Mouse (Mus musculus): ENCODE data around the gene Pafah1b3.

The Pafah1b3 gene

DNA sequence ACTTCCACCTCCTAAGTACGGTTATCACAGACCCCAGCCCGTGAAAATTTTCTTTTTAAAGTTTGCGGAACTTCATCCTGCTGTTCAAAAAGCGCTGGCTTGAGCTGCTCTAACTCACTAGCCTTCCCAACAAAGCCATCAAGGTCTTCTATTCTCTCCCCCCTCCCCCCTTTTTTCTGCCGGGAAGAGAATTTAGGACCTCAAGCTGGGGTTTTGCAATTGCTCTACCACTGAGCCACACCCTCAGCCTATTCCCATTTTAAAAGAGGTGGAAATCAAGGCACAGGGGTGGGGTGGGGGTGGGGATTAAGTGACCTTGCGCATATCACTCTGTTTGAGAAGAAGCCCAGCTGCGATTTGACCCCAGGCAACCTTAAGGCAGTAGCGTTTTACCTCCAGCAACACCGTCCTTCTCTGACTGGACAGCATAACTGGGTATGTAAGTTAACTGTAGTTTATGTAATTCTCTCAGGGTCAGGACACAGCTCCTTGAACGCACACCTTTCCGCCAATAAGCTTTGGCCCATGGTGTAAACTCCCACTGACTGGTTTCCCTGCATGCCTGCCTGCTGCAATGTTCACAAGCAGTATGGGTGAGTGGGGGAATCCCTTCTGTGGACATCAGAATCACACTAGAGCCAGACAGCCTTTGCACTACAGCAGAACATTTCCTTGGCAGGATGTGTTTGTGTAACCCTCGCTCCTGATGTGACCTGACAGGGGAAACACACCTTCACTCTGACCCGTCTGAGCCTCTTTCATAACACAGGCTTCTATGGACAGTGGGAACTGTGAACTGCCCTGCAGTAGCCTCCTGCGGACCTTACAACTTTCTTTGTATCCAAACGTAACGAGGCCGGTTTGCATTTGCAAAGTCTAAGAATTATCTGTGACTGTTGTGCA lies 33.6 kb downstream of the Pafah1b3 start:
- no peaks in the 10 kb centered on the region for H3K9me3 ChIP-seq (ENCODE audit: low read length)
- H3K36me3 ChIP-seq (ENCODE audit: insufficient read depth, low read length) = no peaks in the 10 kb centered on the region
- peak overlapping the region; percentile 48 for H3K4me3 ChIP-seq (replicated peaks; ENCODE audit: low read length)
- no peaks in the 10 kb centered on the region for H3K27me3 ChIP-seq (ENCODE audit: insufficient read depth, low read length)
- TF ChIP-seq CTCF (conservative IDR thresholded peaks at IDR 0.05; ENCODE audit: low read length) (no peak), NANOG (IDR thresholded peaks at IDR 0.05; ENCODE audit: borderline replicate concordance, low read length) (peak; percentile 68; the same call in 1 of the 2 replicates), POU5F1 (IDR thresholded peaks at IDR 0.05; ENCODE audit: borderline replicate concordance, low read length) (no peak)
- peaks cover 61% of the 10 kb centered on the region for H3K4me1 ChIP-seq (replicated peaks; ENCODE audit: low read depth, low read length)

DNA sequence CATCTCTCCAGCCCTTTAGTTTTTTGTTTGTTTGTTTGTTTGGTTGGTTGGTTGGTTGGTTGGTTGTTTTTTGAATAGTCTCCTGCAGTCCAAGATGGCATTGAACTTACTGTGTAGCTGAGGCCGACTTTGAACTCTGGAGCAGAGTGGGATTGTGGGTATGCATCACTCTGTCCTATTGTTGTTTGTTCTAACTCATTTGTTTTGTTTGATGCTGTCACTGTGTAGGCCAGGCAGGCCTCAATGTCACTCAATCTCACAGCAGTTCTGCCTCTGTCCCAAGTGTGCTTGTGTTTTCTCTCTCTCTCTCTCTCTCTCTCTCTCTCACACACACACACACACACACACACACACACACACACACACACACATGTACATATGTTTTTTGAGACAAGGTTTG lies 35.9 kb downstream of the Pafah1b3 start:
- peaks cover 49% of the 10 kb centered on the region for H3K4me1 ChIP-seq (replicated peaks; ENCODE audit: low read depth, low read length)
- H3K9me3 ChIP-seq (ENCODE audit: low read length) = no peaks in the 10 kb centered on the region
- no peak for TF ChIP-seq POU5F1 (IDR thresholded peaks at IDR 0.05; ENCODE audit: borderline replicate concordance, low read length)
- TF ChIP-seq NANOG (IDR thresholded peaks at IDR 0.05; ENCODE audit: borderline replicate concordance, low read length) = no peak
- TF ChIP-seq CTCF (conservative IDR thresholded peaks at IDR 0.05; ENCODE audit: low read length) = no peak
- H3K36me3 ChIP-seq (ENCODE audit: insufficient read depth, low read length) = no peaks in the 10 kb centered on the region
- no peak overlapping the region for H3K4me3 ChIP-seq (replicated peaks; ENCODE audit: low read length)
- no peaks in the 10 kb centered on the region for H3K27me3 ChIP-seq (ENCODE audit: insufficient read depth, low read length)

DNA sequence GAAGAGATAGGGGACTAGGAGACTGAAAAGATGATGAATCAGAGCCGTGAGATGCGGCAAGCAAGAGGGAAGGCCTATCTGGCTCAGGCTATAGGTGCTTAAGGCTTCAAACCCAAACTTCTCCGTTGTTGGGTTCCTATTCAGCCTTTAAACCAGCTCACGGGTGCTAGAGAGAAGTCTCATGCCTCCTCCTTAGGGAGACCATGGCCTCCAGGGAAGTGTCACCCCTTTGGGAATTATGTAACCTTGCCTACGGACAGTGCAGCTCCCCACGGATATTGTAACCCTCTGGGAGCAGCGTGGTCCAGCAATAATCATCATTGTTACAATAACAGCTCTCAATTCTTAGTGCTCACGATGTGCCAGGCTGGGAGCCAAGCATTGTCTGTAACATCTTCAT lies 46.0 kb downstream of the Pafah1b3 start:
- H3K4me3 ChIP-seq (replicated peaks; ENCODE audit: low read length) = peak overlapping the region; percentile 98
- peaks cover 55% of the 10 kb centered on the region for H3K4me1 ChIP-seq (replicated peaks; ENCODE audit: low read depth, low read length)
- peaks cover 18% of the 10 kb centered on the region for H3K36me3 ChIP-seq (ENCODE audit: insufficient read depth, low read length)
- no peak for TF ChIP-seq NANOG (IDR thresholded peaks at IDR 0.05; ENCODE audit: borderline replicate concordance, low read length)
- TF ChIP-seq POU5F1 (IDR thresholded peaks at IDR 0.05; ENCODE audit: borderline replicate concordance, low read length) = no peak
- no peak for TF ChIP-seq CTCF (conservative IDR thresholded peaks at IDR 0.05; ENCODE audit: low read length)
- no peaks in the 10 kb centered on the region for H3K27me3 ChIP-seq (ENCODE audit: insufficient read depth, low read length)
- H3K9me3 ChIP-seq (ENCODE audit: low read length) = no peaks in the 10 kb centered on the region

DNA sequence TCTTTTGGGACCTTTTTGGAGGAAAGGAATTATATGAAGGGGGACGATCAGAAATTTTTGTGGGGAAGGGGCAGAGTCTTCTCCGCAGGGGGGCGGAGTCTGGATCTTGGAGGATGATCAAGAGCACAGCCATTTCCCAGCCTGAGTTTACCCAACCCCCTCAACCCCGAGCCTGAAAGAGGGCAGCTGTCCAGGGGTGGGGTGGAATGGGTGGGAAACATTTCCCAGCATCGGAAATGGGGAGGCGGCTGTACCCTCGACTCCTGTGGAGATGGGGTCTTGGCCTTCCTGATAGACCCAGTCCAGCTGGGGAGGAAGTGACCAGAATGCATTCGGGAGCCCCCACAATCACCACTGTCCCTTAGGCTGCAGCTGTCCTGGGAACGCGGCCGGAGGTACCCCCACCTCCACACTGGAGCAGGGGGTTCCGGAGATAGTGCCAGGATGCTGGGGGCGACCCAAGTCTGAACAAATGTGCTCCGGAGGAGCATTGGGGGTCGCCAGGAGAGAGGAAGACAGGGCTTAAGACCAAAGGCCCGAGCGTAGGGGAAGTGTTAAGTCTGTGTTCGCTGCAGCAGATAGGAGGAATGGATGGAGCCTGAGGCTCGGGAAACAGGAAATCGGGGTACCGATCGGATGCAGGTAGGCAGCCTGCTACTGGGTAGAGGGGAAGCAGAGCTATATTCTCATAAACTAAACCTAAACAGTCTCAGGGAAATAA lies 46.6 kb downstream of the Pafah1b3 start:
- Histone ChIP-seq H3K36me3 (ENCODE audit: insufficient read depth, low read length) (peaks cover 24% of the 10 kb centered on the region), H3K27me3 (ENCODE audit: insufficient read depth, low read length) (no peaks in the 10 kb centered on the region), H3K9me3 (ENCODE audit: low read length) (no peaks in the 10 kb centered on the region), H3K4me3 (replicated peaks; ENCODE audit: low read length) (peak overlapping the region; percentile 98), H3K4me1 (replicated peaks; ENCODE audit: low read depth, low read length) (peaks cover 61% of the 10 kb centered on the region)
- TF ChIP-seq NANOG (IDR thresholded peaks at IDR 0.05; ENCODE audit: borderline replicate concordance, low read length) (no peak), POU5F1 (IDR thresholded peaks at IDR 0.05; ENCODE audit: borderline replicate concordance, low read length) (no peak), CTCF (conservative IDR thresholded peaks at IDR 0.05; ENCODE audit: low read length) (no peak)

DNA sequence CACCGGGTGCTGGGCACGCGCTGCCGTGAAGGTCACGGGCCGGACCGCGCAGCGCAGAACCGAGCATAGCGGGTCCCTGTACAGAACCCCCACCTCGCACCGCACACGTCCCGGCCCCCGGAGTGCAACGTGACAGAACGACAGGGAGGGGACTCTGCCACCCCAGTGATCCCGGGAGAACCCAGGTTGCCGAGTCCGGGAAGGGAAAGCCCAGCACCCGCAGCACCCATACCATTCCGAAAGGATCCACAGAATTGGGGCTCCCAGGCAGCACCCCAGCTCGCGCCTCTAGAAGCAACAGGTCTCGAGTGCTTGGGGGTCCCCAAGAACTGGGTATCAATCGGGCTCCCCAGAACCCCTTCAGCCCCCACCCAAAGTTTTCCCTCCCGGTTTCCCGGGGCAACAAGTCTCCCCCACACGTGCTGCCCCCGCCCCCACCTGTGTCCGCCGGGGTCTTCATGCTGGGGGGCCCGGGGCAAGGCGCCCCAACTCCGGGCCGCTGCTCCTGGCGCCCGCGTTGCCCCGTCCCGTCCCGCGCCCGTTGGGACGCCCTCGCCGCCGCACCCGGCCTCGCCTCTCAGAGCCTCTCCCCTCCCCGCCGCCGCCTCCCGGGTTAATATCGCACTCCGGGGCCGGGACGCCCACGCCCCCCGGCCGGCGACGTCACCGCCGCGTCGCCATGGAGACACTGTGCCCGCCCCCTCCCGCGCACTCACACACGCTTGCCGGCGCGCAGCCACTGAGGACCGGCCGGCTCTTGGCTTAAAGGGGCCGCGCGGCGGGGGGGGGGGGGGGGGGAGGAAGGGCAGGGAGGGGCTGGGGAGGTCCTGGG lies 47.4 kb downstream of the Pafah1b3 start, which contains the start of gene Erf:
Erf (minus strand) TSS at position 621 of the 832 bp plus-strand sequence.
- Histone ChIP-seq H3K27me3 (ENCODE audit: insufficient read depth, low read length) (no peaks in the 10 kb centered on the region), H3K9me3 (ENCODE audit: low read length) (no peaks in the 10 kb centered on the region), H3K36me3 (ENCODE audit: insufficient read depth, low read length) (peaks cover 33% of the 10 kb centered on the region), H3K4me1 (replicated peaks; ENCODE audit: low read depth, low read length) (peaks cover 68% of the 10 kb centered on the region), H3K4me3 (replicated peaks; ENCODE audit: low read length) (peak within 1 kb of the TSS; percentile 98)
- TF ChIP-seq CTCF (conservative IDR thresholded peaks at IDR 0.05; ENCODE audit: low read length) (no peak), NANOG (IDR thresholded peaks at IDR 0.05; ENCODE audit: borderline replicate concordance, low read length) (no peak), POU5F1 (IDR thresholded peaks at IDR 0.05; ENCODE audit: borderline replicate concordance, low read length) (no peak)

DNA sequence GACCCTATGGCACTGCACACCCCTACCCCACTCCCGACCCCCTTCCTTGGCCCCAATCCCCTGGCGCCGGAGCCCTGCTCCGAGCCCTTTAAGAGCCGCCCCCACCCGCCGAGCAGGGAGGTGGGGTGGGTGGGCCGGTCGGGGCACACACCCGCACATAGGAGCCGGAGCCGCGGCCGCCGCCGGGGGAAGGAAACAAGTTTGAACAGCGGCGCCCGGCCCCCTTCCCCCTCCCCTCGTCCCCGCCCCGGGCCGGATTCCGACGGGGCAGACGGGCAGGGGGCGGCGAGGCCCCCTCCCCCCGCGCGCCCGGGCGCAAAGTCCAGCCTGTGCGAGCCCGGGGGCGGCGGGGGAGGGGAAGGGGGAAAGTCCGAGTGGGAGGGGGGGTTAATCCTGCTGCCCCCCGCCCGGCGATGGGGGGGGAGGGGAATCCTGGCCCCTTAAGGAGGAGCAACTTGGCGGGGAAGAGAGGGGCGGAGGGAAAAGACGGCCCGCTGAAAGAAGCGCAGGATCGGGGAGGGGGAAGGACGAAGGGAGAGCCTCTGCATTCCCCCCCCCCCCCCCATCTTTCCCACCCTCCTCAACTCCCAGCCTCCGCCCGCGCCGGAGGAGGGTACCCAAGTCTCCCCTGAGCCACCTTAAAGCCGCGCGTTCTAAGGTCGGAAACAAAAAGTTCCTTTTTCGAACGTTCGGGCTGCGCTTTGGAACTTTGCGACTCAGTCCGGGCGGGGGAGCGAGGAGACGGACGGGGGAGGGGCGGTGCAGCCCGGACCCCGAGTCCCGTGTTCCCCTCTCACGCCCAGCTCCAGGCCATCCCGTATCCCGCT lies 48.3 kb downstream of the Pafah1b3 start:
- no peak for TF ChIP-seq POU5F1 (IDR thresholded peaks at IDR 0.05; ENCODE audit: borderline replicate concordance, low read length)
- no peak for TF ChIP-seq NANOG (IDR thresholded peaks at IDR 0.05; ENCODE audit: borderline replicate concordance, low read length)
- no peak for TF ChIP-seq CTCF (conservative IDR thresholded peaks at IDR 0.05; ENCODE audit: low read length)
- peaks cover 69% of the 10 kb centered on the region for H3K4me1 ChIP-seq (replicated peaks; ENCODE audit: low read depth, low read length)
- H3K4me3 ChIP-seq (replicated peaks; ENCODE audit: low read length) = peak overlapping the region; percentile 98
- no peaks in the 10 kb centered on the region for H3K9me3 ChIP-seq (ENCODE audit: low read length)
- H3K27me3 ChIP-seq (ENCODE audit: insufficient read depth, low read length) = no peaks in the 10 kb centered on the region
- peaks cover 41% of the 10 kb centered on the region for H3K36me3 ChIP-seq (ENCODE audit: insufficient read depth, low read length)

DNA sequence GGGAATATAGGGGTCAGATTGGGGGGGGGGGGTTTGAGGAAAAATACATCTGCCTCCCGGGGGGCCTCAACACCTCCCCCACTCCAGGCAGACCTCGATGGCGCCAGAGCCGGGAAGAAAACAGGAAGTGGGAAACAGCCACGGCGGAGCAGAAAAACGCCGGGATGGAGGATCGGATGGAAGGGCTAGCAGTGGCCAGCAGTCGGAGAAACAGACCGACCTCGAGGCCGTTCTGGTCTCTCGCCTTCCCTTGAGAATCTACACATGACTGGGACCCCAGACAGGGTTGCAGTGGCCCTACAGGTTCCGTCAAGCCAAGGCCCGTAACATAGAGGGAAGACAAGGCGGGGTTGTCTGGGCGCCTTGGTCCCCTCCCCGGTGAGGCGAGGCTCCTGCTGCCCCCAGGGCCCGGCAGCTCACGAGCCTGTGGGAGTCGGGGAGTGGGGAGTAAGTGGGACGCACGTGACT lies 48.9 kb downstream of the Pafah1b3 start:
- Histone ChIP-seq H3K27me3 (ENCODE audit: insufficient read depth, low read length) (no peaks in the 10 kb centered on the region), H3K9me3 (ENCODE audit: low read length) (no peaks in the 10 kb centered on the region), H3K4me3 (replicated peaks; ENCODE audit: low read length) (peak overlapping the region; percentile 98), H3K36me3 (ENCODE audit: insufficient read depth, low read length) (peaks cover 45% of the 10 kb centered on the region), H3K4me1 (replicated peaks; ENCODE audit: low read depth, low read length) (peaks cover 68% of the 10 kb centered on the region)
- TF ChIP-seq POU5F1 (IDR thresholded peaks at IDR 0.05; ENCODE audit: borderline replicate concordance, low read length) (no peak), CTCF (conservative IDR thresholded peaks at IDR 0.05; ENCODE audit: low read length) (no peak), NANOG (IDR thresholded peaks at IDR 0.05; ENCODE audit: borderline replicate concordance, low read length) (no peak)
